Mouse (Mus musculus) liver, embryonic 13.5 days (tissue): Measurements from ENCODE around the gene Nos1ap. TPM values are rescaled to one million over a fixed set of nuclear protein-coding genes. Genes with fewer than 3 reads are reported as not detected.

ENCODE experiments used
- ATAC-seq: fragments of 200-750 bp; cut with Nextera tagmentation; 2 replicates; pipeline ENCODE4 v1.8.0; 2017; ENCODE audit warnings: low read depth, mild to moderate bottlenecking, moderate number of reproducible peaks, moderate library complexity
- DNase-seq: peaks from one replicate; pipeline ENCODE4 v3.0.0; 2022
- H3K27ac ChIP-seq: fragments of 300-500 bp; sonication (generic); 2 replicates; pipeline ENCODE4 v1.5.1; 2015; ENCODE audit warnings: moderate library complexity, mild to moderate bottlenecking, inconsistent platforms
- H3K27me3 ChIP-seq: fragments of 300-500 bp; sonication (generic); 2 replicates; pipeline ENCODE4 v1.6.1; 2015; ENCODE audit warnings: mild to moderate bottlenecking, inconsistent platforms
- H3K36me3 ChIP-seq: fragments of 300-500 bp; sonication (generic); 2 replicates; pipeline ENCODE4 v1.6.1; 2015; ENCODE audit warnings: mild to moderate bottlenecking, inconsistent platforms
- H3K4me1 ChIP-seq: fragments of 300-500 bp; sonication (generic); replicated peaks from 2 replicates; pipeline ENCODE4 v1.6.1; 2015; ENCODE audit warnings: inconsistent platforms
- H3K4me2 ChIP-seq: fragments of 300-500 bp; sonication (generic); 2 replicates; pipeline ENCODE4 v1.6.1; 2015; ENCODE audit warnings: inconsistent platforms, mild to moderate bottlenecking, moderate library complexity
- H3K4me3 ChIP-seq: fragments of 300-500 bp; sonication (generic); replicated peaks from 2 replicates; pipeline ENCODE4 v1.5.1; 2015; ENCODE audit warnings: mild to moderate bottlenecking, inconsistent platforms
- H3K9ac ChIP-seq: fragments of 300-500 bp; sonication (generic); 2 replicates; pipeline ENCODE4 v1.6.1; 2015; ENCODE audit warnings: mild to moderate bottlenecking, inconsistent platforms
- H3K9me3 ChIP-seq: fragments of 300-500 bp; sonication (generic); replicated peaks from 2 replicates; pipeline ENCODE4 v1.6.1; 2016; ENCODE audit warnings: inconsistent platforms
- WGBS: fragments of 180-500 bp; shearing (Covaris S2); methylation state at CpG from one replicate; pipeline ENCODE4 v1.1.7; 2015; ENCODE audit not compliant: insufficient replicate concordance; 5-methylcytosine and 5-hydroxymethylcytosine counted together
- polyA plus RNA-seq: library from polyadenylated mRNA; unstranded; fragments of >200 nt; fragmentation: Nextera tagmentation; extraction: Ambion mirVana; gene quantifications from 2 replicates; pipeline ENCODE4 v1.2.1, GENCODE M21; 2015

Nos1ap gene
- polyA plus RNA-seq, 1 experiment from 2014 or later, result 3.7 TPM

GRCm38 (mm10) chr1:170566538-170566937 lies 23.1 kb downstream of the Nos1ap start:
- Histone ChIP-seq H3K9me3 (no peaks in the 10 kb centered on the region), H3K36me3 (no peaks in the 10 kb centered on the region), H3K4me1 (peaks cover 8% of the 10 kb centered on the region), H3K27me3 (no peaks in the 10 kb centered on the region), H3K4me3 (no peak overlapping the region), H3K4me2 (no peak overlapping the region), H3K9ac (no peak overlapping the region), H3K27ac (no peak overlapping the region)
- DNase-seq (no peak), ATAC-seq (no peak)
- 38% methylated on average over 2 of the region's 2 CpGs for WGBS

GRCm38 (mm10) chr1:170564926-170565325 lies 24.7 kb downstream of the Nos1ap start:
- Histone ChIP-seq H3K9ac (no peak overlapping the region), H3K27ac (no peak overlapping the region), H3K27me3 (no peaks in the 10 kb centered on the region), H3K9me3 (no peaks in the 10 kb centered on the region), H3K36me3 (no peaks in the 10 kb centered on the region), H3K4me2 (no peak overlapping the region), H3K4me1 (peaks cover 8% of the 10 kb centered on the region), H3K4me3 (no peak overlapping the region)
- ATAC-seq, result no peak
- WGBS, result 36% methylated on average over 3 of the region's 3 CpGs
- no peak for DNase-seq

GRCm38 (mm10) chr1:170562431-170562830 lies 27.2 kb downstream of the Nos1ap start:
- Histone ChIP-seq H3K27me3 (no peaks in the 10 kb centered on the region), H3K27ac (no peak overlapping the region), H3K4me2 (no peak overlapping the region), H3K9me3 (no peaks in the 10 kb centered on the region), H3K9ac (no peak overlapping the region), H3K36me3 (no peaks in the 10 kb centered on the region), H3K4me1 (peaks cover 8% of the 10 kb centered on the region), H3K4me3 (no peak overlapping the region)
- DNase-seq (no peak), ATAC-seq (no peak)
- whole genome bisulfite sequencing, result 50% methylated on average over 1 of the region's 1 CpGs

- 84% methylated on average over 3 of the region's 3 CpGs for WGBS
Observed at GRCm38 (mm10) chr1:170560768-170561167, 28.9 kb downstream of the Nos1ap start.

GRCm38 (mm10) chr1:170557962-170558361 lies 31.7 kb downstream of the Nos1ap start:
- DNase-seq (no peak), ATAC-seq (no peak)
- Histone ChIP-seq H3K4me3 (no peak overlapping the region), H3K27me3 (no peaks in the 10 kb centered on the region), H3K36me3 (no peaks in the 10 kb centered on the region), H3K4me1 (peaks cover 11% of the 10 kb centered on the region), H3K4me2 (no peak overlapping the region), H3K27ac (no peak overlapping the region), H3K9ac (no peak overlapping the region), H3K9me3 (no peaks in the 10 kb centered on the region)
- 76% methylated on average over 4 of the region's 4 CpGs for WGBS

More at GRCm38 (mm10) chr1:170560768-170561167, 28.9 kb downstream of the Nos1ap start:
- no peak overlapping the region for H3K4me2 ChIP-seq
- H3K9ac ChIP-seq, result no peak overlapping the region
- H3K27ac ChIP-seq, result no peak overlapping the region
- no peaks in the 10 kb centered on the region for H3K36me3 ChIP-seq
- H3K9me3 ChIP-seq, result no peaks in the 10 kb centered on the region
- no peaks in the 10 kb centered on the region for H3K27me3 ChIP-seq
- H3K4me3 ChIP-seq, result no peak overlapping the region
- DNase-seq, result no peak
- no peaks in the 10 kb centered on the region for H3K4me1 ChIP-seq
- no peak for ATAC-seq

- Histone ChIP-seq H3K27me3 (no peaks in the 10 kb centered on the region; the same call in 1 of the 2 replicates), H3K9me3 (0 out of 2 replicates have a peak, but pooled peaks cover 2% of the 10 kb centered on the region), H3K9ac (no peak overlapping the region), H3K4me3 (no peak overlapping the region), H3K4me1 (peaks cover 11% of the 10 kb centered on the region), H3K27ac (no peak overlapping the region), H3K4me2 (no peak overlapping the region), H3K36me3 (no peaks in the 10 kb centered on the region)
- 71% methylated on average over 6 of the region's 6 CpGs for WGBS
- ATAC-seq, result no peak
- no peak for DNase-seq
Observed at GRCm38 (mm10) chr1:170556696-170557095, 33.0 kb downstream of the Nos1ap start.

GRCm38 (mm10) chr1:170554939-170555293 lies 34.7 kb downstream of the Nos1ap start:
- DNase-seq, result no peak
- 49% methylated on average over 3 of the region's 3 CpGs for WGBS

GRCm38 (mm10) chr1:170554235-170554938 lies 35.3 kb downstream of the Nos1ap start:
- peak; percentile 53; the same call in 1 of the 2 replicates for ATAC-seq
- H3K4me2 ChIP-seq, result no peak overlapping the region

More at GRCm38 (mm10) chr1:170554939-170555293, 34.7 kb downstream of the Nos1ap start:
- H3K4me2 ChIP-seq, result no peak overlapping the region
- no peak overlapping the region for H3K9ac ChIP-seq
- H3K27ac ChIP-seq, result no peak overlapping the region
- no peaks in the 10 kb centered on the region; the same call in 1 of the 2 replicates for H3K27me3 ChIP-seq
- peaks cover 15% of the 10 kb centered on the region for H3K4me1 ChIP-seq
- 0 out of 2 replicates have a peak, but pooled peaks cover 2% of the 10 kb centered on the region for H3K9me3 ChIP-seq
- ATAC-seq, result no peak
- no peak overlapping the region for H3K4me3 ChIP-seq
- no peaks in the 10 kb centered on the region for H3K36me3 ChIP-seq

GRCm38 (mm10) chr1:170550649-170551440 lies 38.8 kb downstream of the Nos1ap start:
- ATAC-seq (no peak), DNase-seq (no peak)
- no peak overlapping the region for H3K4me2 ChIP-seq
- H3K9ac ChIP-seq, result no peak overlapping the region
- no peaks in the 10 kb centered on the region; the same call in 1 of the 2 replicates for H3K27me3 ChIP-seq
- peaks cover 15% of the 10 kb centered on the region for H3K4me1 ChIP-seq
- 21% methylated on average over 8 of the region's 8 CpGs for WGBS
- H3K4me3 ChIP-seq, result no peak overlapping the region
- H3K36me3 ChIP-seq, result no peaks in the 10 kb centered on the region
- 0 out of 2 replicates have a peak, but pooled peaks cover 2% of the 10 kb centered on the region for H3K9me3 ChIP-seq
- H3K27ac ChIP-seq, result no peak overlapping the region

More at GRCm38 (mm10) chr1:170554235-170554938, 35.3 kb downstream of the Nos1ap start:
- 0 out of 2 replicates have a peak, but pooled peaks cover 2% of the 10 kb centered on the region for H3K9me3 ChIP-seq
- no peaks in the 10 kb centered on the region for H3K36me3 ChIP-seq
- peaks cover 15% of the 10 kb centered on the region for H3K4me1 ChIP-seq
- H3K4me3 ChIP-seq, result no peak overlapping the region
- no peak overlapping the region for H3K9ac ChIP-seq
- DNase-seq, result no peak
- H3K27me3 ChIP-seq, result no peaks in the 10 kb centered on the region; the same call in 1 of the 2 replicates
- no peak overlapping the region for H3K27ac ChIP-seq
- 75% methylated on average over 4 of the region's 4 CpGs for WGBS

- no peaks in the 10 kb centered on the region for H3K36me3 ChIP-seq
- H3K27ac ChIP-seq, result no peak overlapping the region
- no peak overlapping the region for H3K4me3 ChIP-seq
- ATAC-seq (no peak), DNase-seq (no peak)
- no peaks in the 10 kb centered on the region; the same call in 1 of the 2 replicates for H3K27me3 ChIP-seq
- no peak overlapping the region for H3K9ac ChIP-seq
- H3K4me1 ChIP-seq, result peaks cover 5% of the 10 kb centered on the region; the same call in 1 of the 2 replicates
- 0 out of 2 replicates have a peak, but pooled peaks cover 2% of the 10 kb centered on the region for H3K9me3 ChIP-seq
- 69% methylated on average over 9 of the region's 9 CpGs for WGBS
- no peak overlapping the region for H3K4me2 ChIP-seq
Observed at GRCm38 (mm10) chr1:170549059-170549458, 40.6 kb downstream of the Nos1ap start.

- Histone ChIP-seq H3K9ac (no peak overlapping the region), H3K9me3 (0 out of 2 replicates have a peak, but pooled peaks cover 2% of the 10 kb centered on the region), H3K27ac (no peak overlapping the region), H3K4me1 (peaks cover 4% of the 10 kb centered on the region; the same call in 1 of the 2 replicates), H3K4me2 (no peak overlapping the region), H3K27me3 (no peaks in the 10 kb centered on the region; the same call in 1 of the 2 replicates), H3K4me3 (no peak overlapping the region), H3K36me3 (no peaks in the 10 kb centered on the region)
- 80% methylated on average over 14 of the region's 14 CpGs for WGBS
- DNase-seq (no peak), ATAC-seq (no peak)
Observed at GRCm38 (mm10) chr1:170548192-170548795, 41.4 kb downstream of the Nos1ap start.
